Mouse (Mus musculus): ENCODE results near the gene Kcnj12. TPM values are rescaled to one million over a fixed set of nuclear protein-coding genes. Genes with fewer than 3 reads are reported as not detected.
A peak's percentile ranks its signal among the peaks of the same experiment; 100 is the strongest.

The Kcnj12 gene
- polyA plus RNA-seq, 1 experiment from 2014 or later = 2.6 TPM

DNA sequence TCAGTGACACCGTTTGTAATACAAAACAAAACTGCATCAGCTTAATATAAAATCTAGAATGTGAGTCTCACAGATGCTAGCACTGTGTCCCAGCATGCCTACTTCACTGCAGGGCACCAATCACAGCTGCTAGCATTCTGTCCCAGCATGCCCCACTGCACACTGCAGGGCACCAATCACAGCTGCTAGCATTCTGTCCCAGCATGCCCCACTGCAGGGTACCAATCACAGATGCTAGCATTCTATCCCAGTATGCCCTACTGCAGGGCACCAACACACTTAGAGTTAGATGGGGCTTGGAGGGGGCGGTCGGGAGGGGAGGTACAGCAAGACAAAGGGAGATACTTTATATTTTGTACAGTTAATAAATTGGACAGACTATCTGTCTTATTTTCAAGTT lies 68.8 kb downstream of the Kcnj12 start:
- Histone ChIP-seq H3K4me1 (no peaks in the 10 kb centered on the region), H3K9me3 (peaks cover 8% of the 10 kb centered on the region; the same call in 1 of the 2 replicates), H3K27ac (replicated peaks) (no peak overlapping the region), H3K4me3 (no peak overlapping the region), H3K4me2 (no peak overlapping the region), H3K36me3 (no peaks in the 10 kb centered on the region), H3K27me3 (replicated peaks) (no peaks in the 10 kb centered on the region), H3K9ac (no peak overlapping the region)
- no peak for ATAC-seq (ENCODE audit: extremely low read depth, insufficient number of reproducible peaks, low FRiP score, low TSS enrichment)
- WGBS = 50% methylated on average over 3 of the region's 3 CpGs

- H3K4me1 ChIP-seq = no peaks in the 10 kb centered on the region
- H3K27me3 ChIP-seq (replicated peaks) = 0 out of 2 replicates have a peak, but pooled peaks cover 4% of the 10 kb centered on the region
- no peak overlapping the region for H3K9ac ChIP-seq
- ATAC-seq (ENCODE audit: extremely low read depth, insufficient number of reproducible peaks, low FRiP score, low TSS enrichment) = no peak
- 18% methylated on average over 7 of the region's 7 CpGs for WGBS
- H3K36me3 ChIP-seq = no peaks in the 10 kb centered on the region
- no peak overlapping the region for H3K4me3 ChIP-seq
- H3K4me2 ChIP-seq = no peak overlapping the region
- peaks cover 8% of the 10 kb centered on the region; the same call in 1 of the 2 replicates for H3K9me3 ChIP-seq
- H3K27ac ChIP-seq (replicated peaks) = no peak overlapping the region
Observed at GRCm38 (mm10) chr11:61091642-61092262, 69.4 kb downstream of the Kcnj12 start.

DNA sequence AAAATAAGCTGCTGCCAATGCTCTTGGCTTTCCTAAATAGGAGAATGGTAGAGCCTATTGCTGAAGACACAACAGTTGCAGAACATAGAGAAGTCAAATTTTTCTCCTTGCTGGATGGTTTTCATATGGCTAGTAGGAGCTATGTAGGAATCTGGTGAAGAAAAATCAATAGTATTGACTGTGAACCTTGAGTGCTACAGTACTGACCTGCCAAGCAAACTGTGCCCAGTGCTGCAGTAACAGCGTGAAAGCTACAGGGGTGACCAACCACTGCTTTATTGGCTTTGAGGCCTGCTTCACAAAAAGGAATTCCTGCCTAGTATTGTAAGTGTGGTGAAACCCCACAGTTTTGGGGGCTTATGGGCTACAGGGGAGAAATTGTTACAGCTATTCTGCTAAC lies 75.7 kb downstream of the Kcnj12 start:
- 0 out of 2 replicates have a peak, but pooled peaks cover 4% of the 10 kb centered on the region for H3K27me3 ChIP-seq (replicated peaks)
- H3K9ac ChIP-seq = no peak overlapping the region
- H3K4me3 ChIP-seq = no peak overlapping the region
- H3K36me3 ChIP-seq = no peaks in the 10 kb centered on the region
- 58% methylated on average over 1 of the region's 1 CpGs for WGBS
- peaks cover 10% of the 10 kb centered on the region; the same call in 1 of the 2 replicates for H3K4me1 ChIP-seq
- peaks cover 8% of the 10 kb centered on the region; the same call in 1 of the 2 replicates for H3K9me3 ChIP-seq
- no peak overlapping the region for H3K27ac ChIP-seq (replicated peaks)
- no peak for ATAC-seq (ENCODE audit: extremely low read depth, insufficient number of reproducible peaks, low FRiP score, low TSS enrichment)
- no peak overlapping the region for H3K4me2 ChIP-seq

DNA sequence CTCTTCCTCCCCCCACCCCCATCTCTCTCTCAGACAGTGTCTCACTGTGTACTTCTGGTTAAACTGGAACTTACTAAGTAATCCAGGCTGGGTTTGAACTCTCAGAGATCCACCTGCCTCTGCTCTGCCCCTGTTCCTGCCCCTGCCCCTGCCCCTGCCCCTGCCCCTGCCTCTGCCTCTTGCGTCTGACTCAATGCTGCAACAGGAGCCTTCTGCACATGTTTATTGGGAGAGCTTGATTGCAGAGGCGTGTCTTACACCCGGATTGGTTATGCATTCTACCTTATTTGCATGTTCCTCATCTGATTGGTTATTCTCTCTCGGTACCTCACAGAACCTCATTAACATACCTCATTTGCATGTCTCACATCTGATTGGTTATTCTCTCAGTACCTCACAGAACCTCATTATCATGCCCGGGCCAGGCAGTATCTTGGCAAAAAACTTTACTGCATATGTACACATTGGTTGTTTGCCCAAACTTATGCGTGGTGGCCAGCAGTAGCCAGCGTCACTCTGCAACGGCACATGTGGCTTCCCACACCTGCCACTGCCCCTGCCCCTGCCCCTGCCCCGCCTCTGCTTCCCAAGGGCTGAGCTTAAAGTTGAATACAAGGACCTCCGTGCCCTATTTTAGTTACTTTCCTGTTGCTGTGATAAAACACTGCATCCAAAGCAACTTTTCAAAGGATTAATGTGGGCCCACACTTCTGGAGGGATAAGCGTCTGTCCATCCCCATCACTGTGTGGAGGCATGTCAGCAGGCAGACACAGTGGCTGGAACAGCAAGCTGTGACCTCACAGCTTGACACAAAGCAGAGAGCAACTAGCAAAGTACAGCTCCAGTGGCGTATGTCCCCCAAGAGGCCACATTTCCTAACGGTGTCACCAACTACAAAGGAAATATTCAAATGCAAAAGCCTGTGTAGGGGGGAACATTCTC lies 80.3 kb downstream of the Kcnj12 start:
- no peaks in the 10 kb centered on the region for H3K36me3 ChIP-seq
- H3K9ac ChIP-seq = no peak overlapping the region
- peaks cover 14% of the 10 kb centered on the region; the same call in 1 of the 2 replicates for H3K27me3 ChIP-seq (replicated peaks)
- WGBS = 68% methylated on average over 13 of the region's 13 CpGs
- H3K4me2 ChIP-seq = no peak overlapping the region
- H3K9me3 ChIP-seq = no peaks in the 10 kb centered on the region
- no peak for ATAC-seq (ENCODE audit: extremely low read depth, insufficient number of reproducible peaks, low FRiP score, low TSS enrichment)
- no peak overlapping the region for H3K27ac ChIP-seq (replicated peaks)
- peaks cover 13% of the 10 kb centered on the region; the same call in 1 of the 2 replicates for H3K4me1 ChIP-seq
- H3K4me3 ChIP-seq = no peak overlapping the region

DNA sequence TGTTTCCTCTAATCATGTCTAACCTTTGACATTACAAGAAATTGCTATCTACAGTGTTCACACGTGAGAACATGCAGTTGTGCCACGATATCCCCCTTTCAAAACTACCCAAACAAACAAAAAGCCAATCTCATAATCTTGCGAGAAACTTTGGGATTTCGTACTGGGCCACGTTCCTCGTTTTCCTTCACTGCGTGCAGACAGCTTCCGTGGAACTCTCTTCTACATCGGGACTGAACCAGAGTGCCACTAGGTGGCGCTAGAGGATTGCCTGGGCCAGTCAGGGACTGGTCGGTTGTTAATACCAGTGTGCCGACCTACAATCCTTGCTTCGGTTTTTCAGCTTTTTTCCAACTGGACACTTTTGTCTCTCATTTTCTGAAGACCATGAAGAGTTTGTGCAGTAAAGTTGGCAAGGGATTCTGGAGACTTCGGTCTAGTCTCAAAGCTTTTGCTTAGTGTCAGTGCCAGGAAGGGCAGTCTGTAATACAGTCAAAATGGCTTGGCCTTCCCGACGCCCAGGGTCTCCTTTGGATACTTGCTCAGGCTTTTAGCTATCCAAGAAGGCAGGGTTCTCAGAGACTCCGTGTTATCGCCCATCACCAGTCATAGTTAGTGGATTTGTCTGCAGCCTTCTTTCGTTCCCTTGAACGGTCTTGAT lies 82.0 kb downstream of the Kcnj12 start:
- 16% methylated on average over 20 of the region's 20 CpGs for WGBS
- Histone ChIP-seq H3K9me3 (no peaks in the 10 kb centered on the region), H3K9ac (peak overlapping the region; percentile 33; the same call in 1 of the 2 replicates)

DNA sequence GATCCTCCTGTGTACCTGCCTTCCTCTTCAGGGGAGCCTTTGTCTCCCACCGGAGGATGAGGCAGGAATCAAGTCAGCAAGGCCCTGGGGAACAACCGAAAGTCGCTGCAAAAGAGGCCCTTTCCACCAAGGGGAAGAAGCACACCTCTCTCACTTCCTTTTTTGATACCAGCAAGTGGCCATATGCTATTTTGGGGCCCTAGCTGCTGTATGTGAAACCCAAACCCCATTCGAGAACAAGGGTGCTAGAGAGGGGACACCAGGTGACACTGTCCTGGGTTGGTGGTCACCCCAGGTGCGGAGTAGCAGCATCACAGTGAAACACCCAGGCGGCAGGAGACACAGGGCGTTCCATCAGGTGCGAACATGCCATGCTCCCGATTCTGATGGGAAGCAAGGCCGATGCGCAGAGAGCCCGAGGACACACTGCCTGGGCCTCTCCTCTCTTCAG lies 86.6 kb downstream of the Kcnj12 start:
- Histone ChIP-seq H3K4me1 (peaks cover 21% of the 10 kb centered on the region), H3K27me3 (replicated peaks) (peaks cover 12% of the 10 kb centered on the region; the same call in 1 of the 2 replicates), H3K9ac (no peak overlapping the region), H3K27ac (replicated peaks) (no peak overlapping the region), H3K4me2 (no peak overlapping the region), H3K9me3 (no peaks in the 10 kb centered on the region), H3K36me3 (no peaks in the 10 kb centered on the region), H3K4me3 (no peak overlapping the region)
- no peak for ATAC-seq (ENCODE audit: extremely low read depth, insufficient number of reproducible peaks, low FRiP score, low TSS enrichment)
- WGBS = 72% methylated on average over 12 of the region's 12 CpGs

More for the DNA sequence above, 82.0 kb downstream of the Kcnj12 start:
- Histone ChIP-seq H3K27me3 (replicated peaks) (peaks cover 14% of the 10 kb centered on the region; the same call in 1 of the 2 replicates), H3K4me3 (no peak overlapping the region), H3K36me3 (no peaks in the 10 kb centered on the region), H3K4me2 (peak overlapping the region; percentile 41), H3K27ac (replicated peaks) (no peak overlapping the region), H3K4me1 (peaks cover 20% of the 10 kb centered on the region; the same call in 1 of the 2 replicates)
- no peak for ATAC-seq (ENCODE audit: extremely low read depth, insufficient number of reproducible peaks, low FRiP score, low TSS enrichment)

GRCm38 (mm10) chr11:61109707-61110106 lies 87.3 kb downstream of the Kcnj12 start:
- Histone ChIP-seq H3K36me3 (no peaks in the 10 kb centered on the region), H3K9ac (no peak overlapping the region), H3K9me3 (no peaks in the 10 kb centered on the region), H3K4me1 (peaks cover 18% of the 10 kb centered on the region), H3K4me3 (no peak overlapping the region), H3K27me3 (replicated peaks) (peaks cover 11% of the 10 kb centered on the region; the same call in 1 of the 2 replicates), H3K4me2 (no peak overlapping the region), H3K27ac (replicated peaks) (no peak overlapping the region)
- ATAC-seq (ENCODE audit: extremely low read depth, insufficient number of reproducible peaks, low FRiP score, low TSS enrichment) = no peak
- WGBS = 73% methylated on average over 6 of the region's 6 CpGs

DNA sequence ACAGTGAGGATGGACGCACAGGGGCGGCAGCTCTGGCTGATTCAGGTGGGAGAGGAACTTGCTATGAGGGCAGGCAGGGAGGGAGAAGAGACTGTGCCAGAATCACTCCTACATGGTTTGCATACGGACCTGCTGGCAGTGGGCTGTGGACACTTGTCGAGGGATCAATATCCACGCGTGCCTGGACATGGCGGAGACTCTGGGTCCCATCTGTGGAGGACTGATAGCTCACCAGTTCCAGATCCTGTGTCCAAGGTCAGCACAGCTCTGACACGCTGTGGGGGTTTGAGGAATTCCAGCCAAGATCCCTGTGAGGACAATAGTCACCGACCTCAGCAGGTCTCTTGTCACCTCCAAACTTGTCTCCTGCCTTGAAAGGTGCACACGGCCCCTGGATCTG lies 87.7 kb downstream of the Kcnj12 start:
- WGBS = 59% methylated on average over 10 of the region's 10 CpGs
- H3K9me3 ChIP-seq = no peaks in the 10 kb centered on the region
- H3K36me3 ChIP-seq = no peaks in the 10 kb centered on the region
- H3K4me1 ChIP-seq = peaks cover 18% of the 10 kb centered on the region
- H3K27me3 ChIP-seq (replicated peaks) = peaks cover 6% of the 10 kb centered on the region; the same call in 1 of the 2 replicates
- no peak overlapping the region for H3K9ac ChIP-seq
- H3K27ac ChIP-seq (replicated peaks) = no peak overlapping the region
- no peak overlapping the region for H3K4me3 ChIP-seq
- no peak for ATAC-seq (ENCODE audit: extremely low read depth, insufficient number of reproducible peaks, low FRiP score, low TSS enrichment)
- no peak overlapping the region for H3K4me2 ChIP-seq

- Histone ChIP-seq H3K9ac (no peak overlapping the region), H3K27me3 (replicated peaks) (0 out of 2 replicates have a peak, but pooled peaks cover 3% of the 10 kb centered on the region), H3K4me1 (peaks cover 18% of the 10 kb centered on the region), H3K36me3 (no peaks in the 10 kb centered on the region), H3K27ac (replicated peaks) (no peak overlapping the region), H3K4me3 (no peak overlapping the region), H3K4me2 (no peak overlapping the region), H3K9me3 (no peaks in the 10 kb centered on the region)
- 20% methylated on average over 1 of the region's 1 CpGs for WGBS
- ATAC-seq (ENCODE audit: extremely low read depth, insufficient number of reproducible peaks, low FRiP score, low TSS enrichment) = no peak
Observed at GRCm38 (mm10) chr11:61110928-61111327, 88.6 kb downstream of the Kcnj12 start.

DNA sequence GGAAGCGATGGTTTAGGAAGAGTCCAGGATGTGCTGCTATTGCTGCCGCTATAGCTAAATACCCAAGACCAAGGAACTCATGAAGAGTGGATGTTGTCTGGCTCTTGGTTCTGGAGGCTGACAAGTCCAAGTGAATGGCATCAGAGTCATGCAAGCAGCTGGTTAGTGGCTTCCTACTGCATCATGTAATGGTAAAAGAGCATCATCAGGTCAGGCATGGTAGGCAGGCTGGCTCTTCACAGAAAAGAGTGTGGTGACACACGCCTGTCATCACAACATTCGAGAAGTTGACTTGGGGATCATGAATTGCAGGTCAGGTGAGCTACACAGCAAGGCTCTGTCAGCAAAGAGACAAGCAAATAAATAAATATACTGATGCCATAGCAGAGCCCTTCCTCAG lies 89.1 kb downstream of the Kcnj12 start:
- Histone ChIP-seq H3K4me1 (peaks cover 18% of the 10 kb centered on the region), H3K4me3 (no peak overlapping the region), H3K4me2 (no peak overlapping the region), H3K27me3 (replicated peaks) (no peaks in the 10 kb centered on the region), H3K9me3 (no peaks in the 10 kb centered on the region), H3K36me3 (no peaks in the 10 kb centered on the region), H3K27ac (replicated peaks) (no peak overlapping the region), H3K9ac (no peak overlapping the region)
- no peak for ATAC-seq (ENCODE audit: extremely low read depth, insufficient number of reproducible peaks, low FRiP score, low TSS enrichment)
- 78% methylated on average over 4 of the region's 4 CpGs for WGBS

Measured in heart, embryonic 13.5 days (tissue).